8 mouse cellular contexts compared by ENCODE assay signal in the genomic region with DNA sequence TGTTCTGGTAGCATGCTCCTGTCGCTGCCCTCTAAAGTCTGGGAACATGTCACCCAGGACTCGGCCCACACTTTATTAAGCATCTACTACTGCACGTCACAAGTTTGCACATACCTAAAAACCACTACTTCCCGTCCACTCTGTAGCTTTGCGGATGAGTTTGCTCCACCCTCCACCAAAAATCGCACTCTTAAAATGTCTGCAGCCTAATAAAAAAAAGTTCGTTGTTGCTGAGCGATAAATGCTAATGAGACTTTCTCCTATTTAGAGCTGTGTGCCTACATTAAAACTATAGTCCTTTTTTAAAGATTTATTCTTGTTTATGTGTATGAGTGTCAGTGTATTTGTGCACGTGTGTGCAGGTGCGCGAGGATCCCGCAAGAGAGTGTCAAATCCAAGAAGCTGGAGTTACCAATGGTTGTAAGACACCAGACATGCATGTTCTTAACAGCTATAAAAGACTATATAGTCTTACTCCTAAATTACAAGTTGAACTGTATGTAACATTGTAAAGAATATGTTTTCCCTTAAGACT. TPM values are rescaled to one million over a fixed set of nuclear protein-coding genes. Genes with fewer than 3 reads are reported as not detected.
A peak's percentile ranks its signal among the peaks of the same experiment; 100 is the strongest.
DNase-seq lines count a peak whose midpoint lies in the region; ATAC-seq lines count a peak whose summit lies in the region.

No protein-coding gene starts in this region.

- H3K4me2 ChIP-seq in kidney, embryonic 15.5 days, result peak overlapping the region; percentile 78
- H3K4me2 ChIP-seq in hindbrain, embryonic 15.5 days, result peak overlapping the region; percentile 78
- peak overlapping the region; percentile 76 for H3K4me2 ChIP-seq in midbrain, embryonic 14.5 days (ENCODE audit: low read length)

- H3K36me3 ChIP-seq in kidney, embryonic 15.5 days, result peaks cover 9% of the 10 kb centered on the region
- H3K36me3 ChIP-seq in hindbrain, embryonic 15.5 days, result 0 out of 2 replicates have a peak, but pooled peaks cover under 1% of the 10 kb centered on the region
- peaks cover under 1% of the 10 kb centered on the region; the same call in 1 of the 2 replicates for H3K36me3 ChIP-seq in midbrain, embryonic 14.5 days (ENCODE audit: control insufficient read depth, insufficient read depth, low read length)

- H3K4me1 ChIP-seq in kidney, embryonic 15.5 days, result 0 out of 2 replicates have a peak, but pooled peaks cover 5% of the 10 kb centered on the region
- H3K4me1 ChIP-seq in hindbrain, embryonic 15.5 days (replicated peaks), result peaks cover 14% of the 10 kb centered on the region
- 0 out of 2 replicates have a peak, but pooled peaks cover 3% of the 10 kb centered on the region for H3K4me1 ChIP-seq in midbrain, embryonic 14.5 days (ENCODE audit: control insufficient read depth, insufficient read depth, low read length)

- no peaks in the 10 kb centered on the region for H3K9me3 ChIP-seq in kidney, embryonic 15.5 days (replicated peaks)
- no peaks in the 10 kb centered on the region for H3K9me3 ChIP-seq in hindbrain, embryonic 15.5 days
- no peaks in the 10 kb centered on the region for H3K9me3 ChIP-seq in midbrain, embryonic 14.5 days (ENCODE audit: control insufficient read depth, low read length)

- no peaks in the 10 kb centered on the region for H3K27me3 ChIP-seq in kidney, embryonic 15.5 days
- no peaks in the 10 kb centered on the region for H3K27me3 ChIP-seq in hindbrain, embryonic 15.5 days
- no peaks in the 10 kb centered on the region for H3K27me3 ChIP-seq in midbrain, embryonic 14.5 days (ENCODE audit: control insufficient read depth, insufficient read depth, low read length)

- no peak for DNase-seq in kidney, postnatal 25 days
- peak; percentile 30 for DNase-seq in brain, adult 2 months (ENCODE audit: low read depth, low spot score)
- no peak for DNase-seq in midbrain, embryonic 14.5 days
- DNase-seq in thymus, postnatal 0 days (ENCODE audit: low spot score), result no peak
- DNase-seq in urinary bladder, postnatal 14 days (ENCODE audit: low spot score), result no peak
- no peak for DNase-seq in layer of hippocampus, adult 18-20 months (ENCODE audit: low spot score in 2 of 2)

- WGBS in kidney, embryonic 15.5 days, result 43% methylated on average over 12 of the region's 12 CpGs
- 43% methylated on average over 12 of the region's 12 CpGs for WGBS in hindbrain, embryonic 15.5 days
- 47% methylated on average over 12 of the region's 12 CpGs for WGBS in midbrain, embryonic 14.5 days

- H3K9ac ChIP-seq in kidney, embryonic 15.5 days, result peak overlapping the region; percentile 89
- peak overlapping the region; percentile 63 for H3K9ac ChIP-seq in hindbrain, embryonic 15.5 days
- H3K9ac ChIP-seq in midbrain, embryonic 14.5 days (replicated peaks; ENCODE audit: low read length), result peak overlapping the region; percentile 66

- H3K27ac ChIP-seq in kidney, embryonic 15.5 days, result peak overlapping the region; percentile 81
- peak overlapping the region; percentile 90 for H3K27ac ChIP-seq in hindbrain, embryonic 15.5 days (replicated peaks)
- H3K27ac ChIP-seq in midbrain, embryonic 14.5 days (replicated peaks; ENCODE audit: low read depth, low read length), result peak overlapping the region; percentile 68

- no peak for ATAC-seq in kidney, embryonic 15.5 days (replicated peaks; ENCODE audit: low FRiP score)
- no peak for ATAC-seq in hindbrain, embryonic 15.5 days (ENCODE audit: low FRiP score, low read depth)
- ATAC-seq in midbrain, embryonic 14.5 days (ENCODE audit: low FRiP score, low TSS enrichment), result no peak

- H3K4me3 ChIP-seq in kidney, embryonic 15.5 days (replicated peaks), result peak overlapping the region; percentile 98
- H3K4me3 ChIP-seq in hindbrain, embryonic 15.5 days, result peak overlapping the region; percentile 94
- peak overlapping the region; percentile 88 for H3K4me3 ChIP-seq in midbrain, embryonic 14.5 days (replicated peaks; ENCODE audit: low read depth, low read length)

RNA-seq across cellular contexts. Expression of gene Ikbip, which starts 0.7 kb away (rescaled TPM):
- 43.0 and 46.6 TPM in 2 replicates for polyA plus RNA-seq in kidney, embryonic 15.5 days (2015; fragmentation: Nextera tagmentation; extraction: Ambion mirVana)
- 20.7 and 21.6 TPM in 2 replicates for polyA plus RNA-seq in hindbrain, embryonic 15.5 days (2015; fragmentation: Nextera tagmentation; extraction: Ambion mirVana)
- 13.0 and 19.5 TPM in 2 replicates for polyA plus RNA-seq in midbrain, embryonic 14.5 days (2014; fragmentation: Nextera tagmentation; extraction: Ambion mirVana)
- 12.2 and 12.3 TPM in 2 replicates for polyA plus RNA-seq in thymus, postnatal 0 days (2015; fragmentation: Nextera tagmentation; extraction: Ambion mirVana)
- total RNA-seq in layer of hippocampus, adult 18-20 months (2021), result 10 to 100 TPM; 16.2 to 18.2 TPM

RNA-seq across cellular contexts. Expression of gene Apaf1, which starts 0.9 kb away (rescaled TPM):
- polyA plus RNA-seq in kidney, embryonic 15.5 days (2015; fragmentation: Nextera tagmentation; extraction: Ambion mirVana), result 17.3 and 19.7 TPM in 2 replicates
- 16.2 and 19.7 TPM in 2 replicates for polyA plus RNA-seq in hindbrain, embryonic 15.5 days (2015; fragmentation: Nextera tagmentation; extraction: Ambion mirVana)
- polyA plus RNA-seq in midbrain, embryonic 14.5 days (2014; fragmentation: Nextera tagmentation; extraction: Ambion mirVana), result 25.9 and 29.6 TPM in 2 replicates
- 18.5 and 20.2 TPM in 2 replicates for polyA plus RNA-seq in thymus, postnatal 0 days (2015; fragmentation: Nextera tagmentation; extraction: Ambion mirVana)
- 10 to 100 TPM; 15.9 to 16.7 TPM for total RNA-seq in layer of hippocampus, adult 18-20 months (2021)

RNA-seq across cellular contexts. Expression of gene Slc25a3, which starts 40.4 kb away (rescaled TPM):
- 557 and 573 TPM in 2 replicates for polyA plus RNA-seq in kidney, embryonic 15.5 days (2015; fragmentation: Nextera tagmentation; extraction: Ambion mirVana)
- 567 and 590 TPM in 2 replicates for polyA plus RNA-seq in hindbrain, embryonic 15.5 days (2015; fragmentation: Nextera tagmentation; extraction: Ambion mirVana)
- 565 and 569 TPM in 2 replicates for polyA plus RNA-seq in midbrain, embryonic 14.5 days (2014; fragmentation: Nextera tagmentation; extraction: Ambion mirVana)
- polyA plus RNA-seq in thymus, postnatal 0 days (2015; fragmentation: Nextera tagmentation; extraction: Ambion mirVana), result 416 and 468 TPM in 2 replicates
- 100 to 1,000 TPM; 505 to 506 TPM for total RNA-seq in layer of hippocampus, adult 18-20 months (2021)
